Mouse (Mus musculus): ENCODE measurements around the gene Hipk1.

GRCm38 (mm10) chr3:103829036-103829435, 37.7 kb upstream of the Hipk1 start:
- TF ChIP-seq CTCF (IDR thresholded peaks at IDR 0.05) (no peak), POLR2A (IDR thresholded peaks at IDR 0.05; ENCODE audit: insufficient read depth, low read depth, low read length) (no peak)

Data from heart, adult 2 months (tissue).